Mouse (Mus musculus): ENCODE data around the gene Vmn1r55. TPM values are rescaled to one million over a fixed set of nuclear protein-coding genes. Genes with fewer than 3 reads are reported as not detected.

The Vmn1r55 gene
- polyA plus RNA-seq, 1 experiment from 2014 or later = 0.08 TPM

- Histone ChIP-seq H3K36me3 (replicated peaks; ENCODE audit: control insufficient read depth, insufficient read depth) (peaks cover 28% of the 10 kb centered on the region), H3K4me1 (replicated peaks; ENCODE audit: control insufficient read depth, insufficient read depth, low read length) (no peaks in the 10 kb centered on the region), H3K9me3 (ENCODE audit: control insufficient read depth, low read length) (no peaks in the 10 kb centered on the region), H3K27ac (no peak overlapping the region), H3K4me3 (replicated peaks; ENCODE audit: low read length) (no peak overlapping the region), H3K9ac (no peak overlapping the region), H3K4me2 (replicated peaks) (no peak overlapping the region), H3K27me3 (ENCODE audit: control insufficient read depth, insufficient read depth, low read length) (no peaks in the 10 kb centered on the region)
- peak; percentile 25; the same call in 1 of the 2 replicates for ATAC-seq (ENCODE audit: low FRiP score)
- 88% methylated on average over 10 of the region's 10 CpGs for WGBS
- DNase-seq (ENCODE audit: low spot score) = no peak
These were observed 48.3 kb downstream of the Vmn1r55 start for GRCm38 (mm10) chr7:5101066-5101663.

DNA sequence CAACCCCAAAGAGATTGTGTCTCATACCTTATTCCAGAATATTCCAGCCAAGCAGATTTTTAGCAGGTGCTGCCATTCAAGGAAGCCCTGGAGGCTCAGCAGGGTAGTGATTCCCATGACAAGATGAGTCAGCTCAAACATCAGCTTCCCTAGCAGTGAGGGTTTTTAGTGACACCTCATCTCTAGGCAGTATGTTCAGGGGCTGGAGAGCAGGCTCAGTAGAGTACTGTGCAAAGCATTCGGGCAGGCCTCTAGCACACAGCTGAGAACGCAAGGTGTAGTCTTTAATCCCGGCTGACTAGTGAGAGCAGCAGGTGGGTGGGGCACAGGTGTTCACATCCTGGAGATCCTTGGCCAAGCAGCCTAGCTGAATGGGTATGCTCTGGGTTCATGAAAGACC lies 49.7 kb downstream of the Vmn1r55 start:
- 85% methylated on average over 3 of the region's 3 CpGs for WGBS

DNA sequence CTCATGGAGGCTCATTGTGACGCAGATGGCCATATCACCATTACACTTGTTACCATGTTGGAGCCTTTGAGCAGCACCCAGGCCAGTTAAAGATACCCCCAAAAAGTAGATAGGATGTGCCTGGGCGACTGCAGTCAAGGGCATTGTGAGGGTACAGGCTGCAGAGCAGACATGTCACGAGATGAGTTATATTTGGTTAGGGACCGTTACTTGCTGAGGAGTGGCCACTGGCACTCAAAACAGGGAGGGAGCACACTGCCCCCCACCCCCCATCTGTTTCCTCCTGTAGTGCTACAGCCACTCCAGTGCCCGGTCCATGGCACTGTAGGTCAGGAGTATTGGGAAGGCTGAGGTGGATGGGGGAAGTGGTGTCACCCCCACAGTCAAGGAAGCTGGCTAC lies 50.7 kb downstream of the Vmn1r55 start:
- WGBS = 94% methylated on average over 5 of the region's 5 CpGs

More for the DNA sequence above, 49.7 kb downstream of the Vmn1r55 start:
- DNase-seq (ENCODE audit: low spot score) (no peak), ATAC-seq (ENCODE audit: low FRiP score) (no peak)
- no peak overlapping the region for H3K27ac ChIP-seq
- no peaks in the 10 kb centered on the region for H3K9me3 ChIP-seq (ENCODE audit: control insufficient read depth, low read length)
- H3K4me2 ChIP-seq (replicated peaks) = no peak overlapping the region
- no peaks in the 10 kb centered on the region for H3K27me3 ChIP-seq (ENCODE audit: control insufficient read depth, insufficient read depth, low read length)
- no peaks in the 10 kb centered on the region for H3K4me1 ChIP-seq (replicated peaks; ENCODE audit: control insufficient read depth, insufficient read depth, low read length)
- peaks cover 42% of the 10 kb centered on the region for H3K36me3 ChIP-seq (replicated peaks; ENCODE audit: control insufficient read depth, insufficient read depth)
- no peak overlapping the region for H3K9ac ChIP-seq
- no peak overlapping the region for H3K4me3 ChIP-seq (replicated peaks; ENCODE audit: low read length)

GRCm38 (mm10) chr7:5092831-5093510 lies 56.5 kb downstream of the Vmn1r55 start:
- ATAC-seq (ENCODE audit: low FRiP score) (no peak), DNase-seq (ENCODE audit: low spot score) (no peak)
- Histone ChIP-seq H3K36me3 (replicated peaks; ENCODE audit: control insufficient read depth, insufficient read depth) (peaks cover 67% of the 10 kb centered on the region), H3K27me3 (ENCODE audit: control insufficient read depth, insufficient read depth, low read length) (no peaks in the 10 kb centered on the region), H3K27ac (no peak overlapping the region), H3K4me2 (replicated peaks) (no peak overlapping the region), H3K9ac (no peak overlapping the region), H3K4me1 (replicated peaks; ENCODE audit: control insufficient read depth, insufficient read depth, low read length) (no peaks in the 10 kb centered on the region), H3K9me3 (ENCODE audit: control insufficient read depth, low read length) (no peaks in the 10 kb centered on the region), H3K4me3 (replicated peaks; ENCODE audit: low read length) (no peak overlapping the region)
- 84% methylated on average over 21 of the region's 21 CpGs for WGBS

More for the DNA sequence above, 50.7 kb downstream of the Vmn1r55 start:
- Histone ChIP-seq H3K27me3 (ENCODE audit: control insufficient read depth, insufficient read depth, low read length) (no peaks in the 10 kb centered on the region), H3K27ac (no peak overlapping the region), H3K4me3 (replicated peaks; ENCODE audit: low read length) (no peak overlapping the region), H3K9ac (no peak overlapping the region), H3K9me3 (ENCODE audit: control insufficient read depth, low read length) (no peaks in the 10 kb centered on the region), H3K4me1 (replicated peaks; ENCODE audit: control insufficient read depth, insufficient read depth, low read length) (no peaks in the 10 kb centered on the region), H3K4me2 (replicated peaks) (no peak overlapping the region), H3K36me3 (replicated peaks; ENCODE audit: control insufficient read depth, insufficient read depth) (peaks cover 51% of the 10 kb centered on the region)
- DNase-seq (ENCODE audit: low spot score) = no peak
- no peak for ATAC-seq (ENCODE audit: low FRiP score)

DNA sequence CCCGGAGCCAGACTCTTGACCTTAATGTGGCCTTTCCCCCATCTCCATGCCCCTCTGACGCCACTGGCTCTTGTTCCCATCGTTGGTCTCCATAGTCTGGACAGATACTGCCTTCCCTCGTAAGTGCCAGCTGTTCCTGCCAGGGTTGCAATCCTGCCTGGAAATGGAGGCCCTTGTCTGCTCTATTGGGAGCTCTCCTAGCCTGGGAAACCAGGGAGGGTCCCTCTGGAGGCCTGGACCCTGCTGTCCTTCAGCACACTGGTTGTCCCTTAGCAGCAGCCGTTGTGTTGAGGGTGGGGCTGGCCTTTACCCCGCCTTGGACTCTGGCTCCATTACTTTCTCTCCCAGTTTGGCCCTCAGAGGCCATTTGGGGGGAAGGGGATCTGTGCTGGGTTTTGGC lies 57.1 kb downstream of the Vmn1r55 start:
- H3K27ac ChIP-seq = no peak overlapping the region
- ATAC-seq (ENCODE audit: low FRiP score) (no peak), DNase-seq (ENCODE audit: low spot score) (no peak)
- no peak overlapping the region for H3K4me2 ChIP-seq (replicated peaks)
- H3K9me3 ChIP-seq (ENCODE audit: control insufficient read depth, low read length) = no peaks in the 10 kb centered on the region
- no peaks in the 10 kb centered on the region for H3K27me3 ChIP-seq (ENCODE audit: control insufficient read depth, insufficient read depth, low read length)
- peaks cover 61% of the 10 kb centered on the region for H3K36me3 ChIP-seq (replicated peaks; ENCODE audit: control insufficient read depth, insufficient read depth)
- no peak overlapping the region for H3K4me3 ChIP-seq (replicated peaks; ENCODE audit: low read length)
- 86% methylated on average over 6 of the region's 6 CpGs for WGBS
- no peaks in the 10 kb centered on the region for H3K4me1 ChIP-seq (replicated peaks; ENCODE audit: control insufficient read depth, insufficient read depth, low read length)
- no peak overlapping the region for H3K9ac ChIP-seq

DNA sequence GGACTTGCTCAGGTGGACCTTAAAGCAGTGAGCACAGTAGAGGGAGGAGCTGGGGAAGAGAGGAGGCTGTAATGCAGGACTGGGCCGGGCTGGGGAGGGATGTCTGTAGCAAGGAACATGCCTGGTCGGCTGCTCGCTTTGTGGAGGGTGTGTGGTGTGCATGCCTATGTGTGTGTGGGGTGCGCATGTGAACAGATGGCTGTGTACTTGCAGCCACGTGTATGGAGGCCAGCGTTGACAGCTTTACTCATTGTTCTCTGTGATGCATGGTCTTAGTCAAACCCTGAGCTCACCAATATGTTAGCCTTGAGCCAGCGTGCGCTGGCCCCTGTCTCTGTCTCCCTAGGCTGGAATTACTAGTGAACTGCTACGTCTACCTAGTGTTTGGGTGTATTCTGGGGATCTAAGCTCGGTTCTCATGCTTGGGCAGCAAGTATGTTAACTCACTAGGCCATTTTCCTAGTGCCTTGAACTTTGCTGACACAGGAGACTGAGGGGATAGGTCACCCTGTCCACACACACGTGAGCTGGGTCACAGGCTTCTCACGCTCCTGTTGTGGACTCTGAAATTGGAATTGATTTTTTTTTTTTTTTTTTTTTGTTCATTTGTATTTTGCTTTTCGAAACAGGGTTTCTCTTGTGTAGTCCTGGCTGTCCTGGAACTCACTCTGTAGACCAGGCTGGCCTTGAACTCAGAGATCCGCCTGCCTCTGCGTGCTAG lies 58.3 kb downstream of the Vmn1r55 start:
- H3K27me3 ChIP-seq (ENCODE audit: control insufficient read depth, insufficient read depth, low read length) = no peaks in the 10 kb centered on the region
- no peak overlapping the region for H3K9ac ChIP-seq
- 90% methylated on average over 15 of the region's 15 CpGs for WGBS
- no peak for DNase-seq (ENCODE audit: low spot score)
- no peaks in the 10 kb centered on the region; the same call in 1 of the 2 replicates for H3K4me1 ChIP-seq (replicated peaks; ENCODE audit: control insufficient read depth, insufficient read depth, low read length)
- H3K9me3 ChIP-seq (ENCODE audit: control insufficient read depth, low read length) = no peaks in the 10 kb centered on the region
- no peak overlapping the region for H3K4me3 ChIP-seq (replicated peaks; ENCODE audit: low read length)
- peaks cover 53% of the 10 kb centered on the region for H3K36me3 ChIP-seq (replicated peaks; ENCODE audit: control insufficient read depth, insufficient read depth)
- ATAC-seq (ENCODE audit: low FRiP score) = no peak
- H3K27ac ChIP-seq = no peak overlapping the region
- no peak overlapping the region for H3K4me2 ChIP-seq (replicated peaks)

GRCm38 (mm10) chr7:5089853-5090252 lies 59.6 kb downstream of the Vmn1r55 start:
- H3K36me3 ChIP-seq (replicated peaks; ENCODE audit: control insufficient read depth, insufficient read depth) = peaks cover 46% of the 10 kb centered on the region

GRCm38 (mm10) chr7:5087886-5088285 lies 61.6 kb downstream of the Vmn1r55 start:
- no peak overlapping the region for H3K4me2 ChIP-seq (replicated peaks)
- no peaks in the 10 kb centered on the region for H3K27me3 ChIP-seq (ENCODE audit: control insufficient read depth, insufficient read depth, low read length)
- ATAC-seq (ENCODE audit: low FRiP score) (no peak), DNase-seq (ENCODE audit: low spot score) (no peak)
- WGBS = 88% methylated on average over 4 of the region's 4 CpGs
- H3K9me3 ChIP-seq (ENCODE audit: control insufficient read depth, low read length) = no peaks in the 10 kb centered on the region
- peaks cover 43% of the 10 kb centered on the region for H3K36me3 ChIP-seq (replicated peaks; ENCODE audit: control insufficient read depth, insufficient read depth)
- no peak overlapping the region for H3K4me3 ChIP-seq (replicated peaks; ENCODE audit: low read length)
- H3K4me1 ChIP-seq (replicated peaks; ENCODE audit: control insufficient read depth, insufficient read depth, low read length) = no peaks in the 10 kb centered on the region; the same call in 1 of the 2 replicates
- H3K27ac ChIP-seq = no peak overlapping the region
- no peak overlapping the region for H3K9ac ChIP-seq

More at GRCm38 (mm10) chr7:5089853-5090252, 59.6 kb downstream of the Vmn1r55 start:
- DNase-seq (ENCODE audit: low spot score) (no peak), ATAC-seq (ENCODE audit: low FRiP score) (no peak)
- Histone ChIP-seq H3K9me3 (ENCODE audit: control insufficient read depth, low read length) (no peaks in the 10 kb centered on the region), H3K9ac (no peak overlapping the region), H3K4me2 (replicated peaks) (no peak overlapping the region), H3K27ac (no peak overlapping the region), H3K4me1 (replicated peaks; ENCODE audit: control insufficient read depth, insufficient read depth, low read length) (no peaks in the 10 kb centered on the region; the same call in 1 of the 2 replicates), H3K4me3 (replicated peaks; ENCODE audit: low read length) (no peak overlapping the region), H3K27me3 (ENCODE audit: control insufficient read depth, insufficient read depth, low read length) (no peaks in the 10 kb centered on the region)
- WGBS = 95% methylated on average over 15 of the region's 15 CpGs

DNA sequence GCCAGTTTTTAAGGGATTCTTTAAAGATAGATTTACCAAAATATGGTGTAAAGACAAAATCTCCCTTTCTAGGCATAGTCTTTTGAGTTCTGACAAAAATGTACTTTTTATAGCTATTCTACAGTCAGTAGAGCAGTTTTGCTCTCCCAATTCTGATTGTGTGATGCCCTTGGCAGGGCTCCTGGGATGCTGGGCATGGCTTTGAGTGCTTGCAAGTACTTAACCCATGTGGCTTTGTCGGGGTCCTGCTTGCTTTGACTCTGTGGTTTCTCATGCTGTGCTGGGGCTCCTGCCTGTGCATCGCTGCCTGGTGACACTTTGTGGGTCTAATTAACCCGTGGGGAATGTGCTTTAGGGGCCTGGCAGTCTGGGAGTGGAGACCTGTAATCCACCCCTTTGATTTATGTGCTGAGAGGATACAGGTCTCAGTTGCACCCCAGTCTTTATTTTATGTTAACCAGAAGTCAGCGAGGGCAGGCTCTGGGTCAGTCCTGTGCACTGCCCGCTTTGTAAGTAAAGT lies 62.5 kb downstream of the Vmn1r55 start:
- ATAC-seq (ENCODE audit: low FRiP score) (no peak), DNase-seq (ENCODE audit: low spot score) (no peak)
- H3K4me3 ChIP-seq (replicated peaks; ENCODE audit: low read length) = no peak overlapping the region
- no peak overlapping the region for H3K27ac ChIP-seq
- no peaks in the 10 kb centered on the region for H3K27me3 ChIP-seq (ENCODE audit: control insufficient read depth, insufficient read depth, low read length)
- H3K4me1 ChIP-seq (replicated peaks; ENCODE audit: control insufficient read depth, insufficient read depth, low read length) = peaks cover 1% of the 10 kb centered on the region; the same call in 1 of the 2 replicates
- no peak overlapping the region for H3K9ac ChIP-seq
- H3K4me2 ChIP-seq (replicated peaks) = no peak overlapping the region
- H3K9me3 ChIP-seq (ENCODE audit: control insufficient read depth, low read length) = no peaks in the 10 kb centered on the region
- WGBS = 82% methylated on average over 5 of the region's 5 CpGs
- H3K36me3 ChIP-seq (replicated peaks; ENCODE audit: control insufficient read depth, insufficient read depth) = peaks cover 34% of the 10 kb centered on the region
